Mouse (Mus musculus) testis, adult 2 months (tissue): ENCODE results near the gene Pusl1. TPM values are rescaled to one million over a fixed set of nuclear protein-coding genes. Genes with fewer than 3 reads are reported as not detected.
A peak's percentile ranks its signal among the peaks of the same experiment; 100 is the strongest.

Source experiments
- H3K27ac ChIP-seq: fragments of 200-500 bp; 2 replicates; pipeline ENCODE4 v1.5.1; 2012; ENCODE audit warnings: low read depth, low read length; ENCODE audit not compliant: control insufficient read depth, insufficient read depth
- H3K27me3 ChIP-seq: fragments of 200-500 bp; 2 replicates; pipeline ENCODE4 v1.6.1; 2012; ENCODE audit warnings: mild to moderate bottlenecking, low read length, moderate library complexity; ENCODE audit not compliant: control insufficient read depth, insufficient read depth
- H3K36me3 ChIP-seq: fragments of 200-500 bp; 2 replicates; pipeline ENCODE4 v1.6.1; 2012; ENCODE audit warnings: mild to moderate bottlenecking, low read length; ENCODE audit not compliant: control insufficient read depth, insufficient read depth
- H3K4me1 ChIP-seq: fragments of 200-500 bp; 2 replicates; pipeline ENCODE4 v1.6.1; 2012; ENCODE audit warnings: low read length; ENCODE audit not compliant: control insufficient read depth, insufficient read depth
- H3K4me3 ChIP-seq: fragments of 200-500 bp; 2 replicates; pipeline ENCODE4 v1.5.1; 2012; ENCODE audit warnings: low read depth, mild to moderate bottlenecking, low read length, moderate library complexity, mixed read lengths; ENCODE audit not compliant: control insufficient read depth
- CTCF ChIP-seq: fragments of 200-500 bp; IDR thresholded peaks from 2 replicates; pipeline ENCODE4 v1.5.1; 2012; ENCODE audit warnings: low read depth, mild to moderate bottlenecking, inconsistent platforms, low read length, moderate library complexity; ENCODE audit not compliant: control insufficient read depth, insufficient read depth, insufficient replicate concordance
- POLR2A ChIP-seq: fragments of 200-500 bp; IDR thresholded peaks from 2 replicates; pipeline ENCODE4 v1.6.1; 2012; ENCODE audit warnings: low read depth, mild to moderate bottlenecking, inconsistent platforms, low read length, moderate library complexity; ENCODE audit not compliant: control insufficient read depth
- polyA plus RNA-seq: library from polyadenylated mRNA; depleted of rRNA; stranded (reverse); fragments of >200 nt; gene quantifications from 2 replicates; pipeline ENCODE4 v1.2.3, GENCODE M21; 2012; rRNA removed

Pusl1 gene
- polyA plus RNA-seq, 1 experiment = 20.3 TPM

DNA sequence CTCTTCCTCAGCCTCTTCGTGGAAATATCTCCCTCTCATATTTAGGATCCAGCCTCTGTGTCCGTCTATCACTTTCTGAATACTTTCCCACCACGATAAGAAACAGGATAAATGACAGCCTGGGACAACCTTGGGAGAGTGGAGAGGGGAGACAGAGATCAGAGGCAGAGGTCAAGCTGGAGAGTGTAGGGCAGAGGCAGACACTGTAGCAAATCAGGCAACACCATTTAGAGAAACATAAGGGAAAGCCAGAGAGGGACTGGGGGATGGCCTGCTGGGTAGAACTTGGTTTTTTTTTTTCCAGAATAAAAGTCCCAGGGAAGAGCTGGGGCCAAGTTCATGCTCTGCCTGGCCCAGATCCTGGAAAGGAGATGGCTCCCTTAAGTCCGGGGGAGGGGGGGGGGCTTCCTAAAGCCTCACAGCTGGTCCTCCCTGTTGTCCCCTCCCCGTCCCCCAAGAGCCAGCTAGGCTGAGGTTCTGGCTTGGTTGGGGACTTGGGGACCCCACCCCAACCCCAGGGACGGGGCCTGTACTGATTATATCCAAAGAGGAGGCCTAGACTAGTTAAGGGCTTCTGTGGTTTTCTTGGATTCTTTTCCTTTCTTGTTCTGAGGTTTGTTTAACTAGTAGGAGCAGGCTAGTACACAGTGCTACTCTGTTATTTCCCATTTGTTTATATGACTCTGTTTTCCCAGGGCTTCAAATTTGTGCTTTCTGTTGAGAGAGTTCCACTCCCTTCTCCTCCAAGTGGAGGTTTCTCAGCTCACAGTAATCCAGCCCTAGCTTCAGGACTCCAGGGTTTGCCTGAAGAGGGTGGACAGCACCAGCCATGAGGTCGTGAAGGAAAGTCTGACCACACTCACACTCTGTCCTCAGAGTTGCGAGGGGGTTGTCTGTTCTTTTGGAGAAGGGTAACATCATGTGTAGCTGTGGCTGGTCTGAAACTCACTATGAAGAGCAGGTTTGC is 53.1 kb downstream of the Pusl1 start:
- Histone ChIP-seq H3K4me3 (no peak overlapping the region), H3K4me1 (peaks cover 22% of the 10 kb centered on the region), H3K36me3 (no peaks in the 10 kb centered on the region; the same call in 1 of the 2 replicates), H3K27ac (peak overlapping the region; percentile 63), H3K27me3 (no peaks in the 10 kb centered on the region)
- no peak for TF ChIP-seq CTCF
- no peak for TF ChIP-seq POLR2A

Other genes starting within 250 kb of the Pusl1 start
- gene Gm10563, start 246.4 kb downstream of the Pusl1 start, polyA plus RNA-seq = not detected in 2 replicates
- gene Mmp23, start 238.4 kb downstream of the Pusl1 start, polyA plus RNA-seq = 3.7 and 5.9 TPM in 2 replicates
- 39.3 and 40.6 TPM in 2 replicates for gene Mib2, start 222.6 kb downstream of the Pusl1 start, polyA plus RNA-seq
- gene Fndc10, start 197.4 kb downstream of the Pusl1 start, polyA plus RNA-seq = 2.7 and 3.3 TPM in 2 replicates
- gene Ssu72, start 187.0 kb downstream of the Pusl1 start, polyA plus RNA-seq = 34.6 and 37.4 TPM in 2 replicates
- 1.5 and 1.8 TPM in 2 replicates for gene Tmem240, start 157.0 kb downstream of the Pusl1 start, polyA plus RNA-seq
- 18.7 and 23.4 TPM in 2 replicates for gene Atad3a, start 130.7 kb downstream of the Pusl1 start, polyA plus RNA-seq
- gene Vwa1, start 117.1 kb downstream of the Pusl1 start, polyA plus RNA-seq = 5.5 and 5.6 TPM in 2 replicates
- 1.0 TPM in 2 replicates for gene Tmem88b, start 105.9 kb downstream of the Pusl1 start, polyA plus RNA-seq
- gene Ankrd65, start 101.3 kb downstream of the Pusl1 start, polyA plus RNA-seq = 0.08 and 0.27 TPM in 2 replicates
- 134 and 144 TPM in 2 replicates for gene Mrpl20, start 88.9 kb downstream of the Pusl1 start, polyA plus RNA-seq
- 35.4 and 38.4 TPM in 2 replicates for gene Ccnl2, start 79.3 kb downstream of the Pusl1 start, polyA plus RNA-seq
- gene Aurkaip1, start 60.5 kb downstream of the Pusl1 start, polyA plus RNA-seq = 108 and 116 TPM in 2 replicates
- 114 and 149 TPM in 2 replicates for gene Mxra8, start 52.1 kb downstream of the Pusl1 start, polyA plus RNA-seq
- gene Dvl1, start 44.4 kb downstream of the Pusl1 start, polyA plus RNA-seq = 132 and 135 TPM in 2 replicates
- 1.9 and 2.3 TPM in 2 replicates for gene Tas1r3, start 28.4 kb downstream of the Pusl1 start, polyA plus RNA-seq
- gene Cptp, start 22.3 kb downstream of the Pusl1 start, polyA plus RNA-seq = 223 and 230 TPM in 2 replicates
- 19.9 and 21.7 TPM in 2 replicates for gene Ints11, start 22.2 kb downstream of the Pusl1 start, polyA plus RNA-seq
- gene Acap3, start within 50 bp of the Pusl1 start, polyA plus RNA-seq = 9.0 and 11.3 TPM in 2 replicates
- 80.7 and 95.4 TPM in 2 replicates for gene Ube2j2, start 52.0 kb upstream of the Pusl1 start, polyA plus RNA-seq
- gene C1qtnf12, start 70.5 kb upstream of the Pusl1 start, polyA plus RNA-seq = 30.7 and 31.6 TPM in 2 replicates
- gene B3galt6, start 100.9 kb upstream of the Pusl1 start, polyA plus RNA-seq = 2.4 and 2.5 TPM in 2 replicates
- gene Sdf4, start 101.1 kb upstream of the Pusl1 start, polyA plus RNA-seq = 47.6 and 50.5 TPM in 2 replicates
- 2.8 and 3.4 TPM in 2 replicates for gene Tnfrsf4, start 122.1 kb upstream of the Pusl1 start, polyA plus RNA-seq
- not detected in 2 replicates for gene Tnfrsf18, start 134.4 kb upstream of the Pusl1 start, polyA plus RNA-seq
- 641 and 673 TPM in 2 replicates for gene Ttll10, start 167.6 kb upstream of the Pusl1 start, polyA plus RNA-seq
- 104 and 121 TPM in 2 replicates for gene 9430015G10Rik, start 218.2 kb upstream of the Pusl1 start, polyA plus RNA-seq
- gene Rnf223, start 238.7 kb upstream of the Pusl1 start, polyA plus RNA-seq = 0.72 and 0.85 TPM in 2 replicates